Mouse (Mus musculus): ENCODE measurements around the gene Tnrc6b.

GRCm38 (mm10) chr15:80839653-80840420 lies 128.7 kb downstream of the Tnrc6b start:
- TF ChIP-seq CTCF (IDR thresholded peaks at IDR 0.05; ENCODE audit: low read depth, low read length): no peak
- no peak for TF ChIP-seq POLR2A (IDR thresholded peaks at IDR 0.05; ENCODE audit: insufficient read depth, low read length)
- no peak for TF ChIP-seq EP300 (IDR thresholded peaks at IDR 0.05; ENCODE audit: insufficient read depth, low read depth, low read length)

All from ES-Bruce4 (cell line).